Mouse (Mus musculus): ENCODE data around the gene Lpp. TPM values are rescaled to one million over a fixed set of nuclear protein-coding genes. Genes with fewer than 3 reads are reported as not detected.
A peak's percentile ranks its signal among the peaks of the same experiment; 100 is the strongest.

Lpp gene
- polyA plus RNA-seq, 1 experiment from 2014 or later: 42.7 TPM

DNA sequence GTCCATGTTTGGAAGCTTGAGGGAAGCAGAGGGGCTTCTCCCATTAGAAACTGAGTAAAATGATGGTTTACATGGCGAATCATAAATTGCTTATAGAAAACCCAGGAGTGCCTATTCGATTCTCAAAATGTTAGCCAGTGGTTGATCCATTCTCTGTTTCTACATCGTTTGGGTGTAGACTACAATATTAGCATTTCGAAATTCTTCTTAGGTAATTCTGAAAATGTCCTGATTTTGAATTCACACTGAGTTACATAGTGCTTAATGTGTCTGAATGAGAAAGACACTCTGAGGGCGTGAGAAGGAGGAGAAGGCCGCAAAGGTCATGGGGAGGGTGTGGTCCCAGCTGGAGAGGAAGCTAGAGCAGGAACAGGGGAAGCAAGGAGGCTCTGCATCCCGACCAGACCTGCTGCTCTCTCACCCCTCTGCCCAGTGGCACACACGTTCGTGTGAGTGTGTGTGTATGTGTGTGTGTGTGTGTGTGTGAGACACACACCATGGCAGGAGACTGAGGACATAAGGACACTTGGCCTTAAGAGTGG lies 124.3 kb downstream of the Lpp start:
- no peak for ATAC-seq (ENCODE audit: low read depth)
- Histone ChIP-seq H3K36me3 (ENCODE audit: control insufficient read depth, insufficient read depth, low read length) (no peaks in the 10 kb centered on the region), H3K4me1 (ENCODE audit: control insufficient read depth, insufficient read depth, low read length) (peaks cover 18% of the 10 kb centered on the region), H3K27me3 (replicated peaks; ENCODE audit: control insufficient read depth, insufficient read depth, low read length) (no peaks in the 10 kb centered on the region), H3K27ac (replicated peaks; ENCODE audit: low read depth, low read length) (no peak overlapping the region), H3K9me3 (ENCODE audit: control insufficient read depth, low read length) (no peaks in the 10 kb centered on the region), H3K4me2 (ENCODE audit: low read depth, low read length) (no peak overlapping the region), H3K9ac (ENCODE audit: low read depth, low read length) (no peak overlapping the region), H3K4me3 (ENCODE audit: low read depth, low read length) (no peak overlapping the region)
- DNase-seq (ENCODE audit: low spot score): no peak
- 63% methylated on average over 9 of the region's 9 CpGs for WGBS

DNA sequence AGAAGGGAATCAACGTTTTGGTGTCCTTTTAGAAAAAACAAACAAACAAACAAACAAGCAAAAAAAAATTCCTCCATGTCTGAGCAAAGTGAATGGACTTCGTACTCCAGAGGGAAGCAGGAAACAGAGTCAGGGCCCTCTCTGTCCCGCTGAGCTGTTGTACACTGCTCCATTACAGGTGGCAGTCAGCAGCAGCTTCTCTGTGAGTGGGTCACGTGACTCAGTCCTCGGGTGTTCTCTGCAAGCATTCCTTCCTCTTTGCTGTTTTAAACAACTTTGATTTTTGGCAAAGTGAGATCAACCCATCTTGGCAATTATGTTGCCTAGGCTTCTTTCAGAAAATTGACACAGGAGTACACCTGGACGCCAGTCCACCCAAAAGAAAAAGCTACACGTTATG lies 125.5 kb downstream of the Lpp start:
- 70% methylated on average over 7 of the region's 7 CpGs for WGBS
- ATAC-seq (ENCODE audit: low read depth): no peak

DNA sequence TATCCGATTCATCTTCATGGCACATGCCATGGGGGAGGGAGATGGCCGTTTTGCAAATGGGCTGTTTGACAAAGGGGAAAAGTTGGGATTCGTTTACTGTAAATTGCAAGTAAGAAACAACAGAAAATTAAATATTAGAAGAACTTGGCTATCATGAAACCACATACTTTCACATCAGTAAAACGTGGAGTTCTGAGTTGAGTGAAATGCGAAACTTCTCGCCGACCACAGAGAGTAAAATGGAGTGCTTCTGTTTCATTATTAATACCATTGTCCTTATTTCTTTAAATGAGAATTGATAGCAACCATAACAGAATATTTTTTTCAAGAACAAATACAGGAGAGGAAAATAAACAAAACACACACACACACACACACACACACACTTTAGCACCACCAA lies 133.9 kb downstream of the Lpp start:
- Histone ChIP-seq H3K4me1 (ENCODE audit: control insufficient read depth, insufficient read depth, low read length) (no peaks in the 10 kb centered on the region), H3K4me2 (ENCODE audit: low read depth, low read length) (no peak overlapping the region), H3K27ac (replicated peaks; ENCODE audit: low read depth, low read length) (no peak overlapping the region), H3K9me3 (ENCODE audit: control insufficient read depth, low read length) (no peaks in the 10 kb centered on the region), H3K9ac (ENCODE audit: low read depth, low read length) (no peak overlapping the region), H3K36me3 (ENCODE audit: control insufficient read depth, insufficient read depth, low read length) (no peaks in the 10 kb centered on the region), H3K4me3 (ENCODE audit: low read depth, low read length) (no peak overlapping the region), H3K27me3 (replicated peaks; ENCODE audit: control insufficient read depth, insufficient read depth, low read length) (no peaks in the 10 kb centered on the region)
- ATAC-seq (ENCODE audit: low read depth): no peak
- 87% methylated on average over 7 of the region's 7 CpGs for WGBS
- no peak for DNase-seq (ENCODE audit: low spot score)

More for the DNA sequence above, 125.5 kb downstream of the Lpp start:
- H3K9ac ChIP-seq (ENCODE audit: low read depth, low read length): no peak overlapping the region
- H3K4me2 ChIP-seq (ENCODE audit: low read depth, low read length): no peak overlapping the region
- peaks cover 18% of the 10 kb centered on the region for H3K4me1 ChIP-seq (ENCODE audit: control insufficient read depth, insufficient read depth, low read length)
- no peak for DNase-seq (ENCODE audit: low spot score)
- no peak overlapping the region for H3K4me3 ChIP-seq (ENCODE audit: low read depth, low read length)
- no peaks in the 10 kb centered on the region for H3K9me3 ChIP-seq (ENCODE audit: control insufficient read depth, low read length)
- no peaks in the 10 kb centered on the region for H3K27me3 ChIP-seq (replicated peaks; ENCODE audit: control insufficient read depth, insufficient read depth, low read length)
- no peak overlapping the region for H3K27ac ChIP-seq (replicated peaks; ENCODE audit: low read depth, low read length)
- H3K36me3 ChIP-seq (ENCODE audit: control insufficient read depth, insufficient read depth, low read length): no peaks in the 10 kb centered on the region

DNA sequence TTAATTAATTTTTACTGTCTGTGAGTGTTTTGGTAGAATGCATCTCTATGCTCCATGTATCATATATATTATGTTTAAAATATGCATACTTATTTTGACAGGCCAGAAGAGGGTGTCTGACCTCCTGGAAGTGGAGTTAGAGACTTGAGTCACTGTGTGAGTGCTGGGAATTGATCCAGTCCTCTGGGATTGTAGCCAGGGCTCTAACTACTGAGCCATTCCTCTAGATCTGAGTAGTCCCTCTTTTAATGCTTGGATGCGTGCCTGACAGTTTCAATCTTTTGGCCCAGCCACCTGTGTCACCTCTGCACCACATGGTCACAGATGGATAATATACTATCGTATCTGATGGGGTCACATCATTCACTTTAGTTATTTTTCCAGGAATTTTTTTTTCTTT lies 138.4 kb downstream of the Lpp start:
- no peaks in the 10 kb centered on the region for H3K36me3 ChIP-seq (ENCODE audit: control insufficient read depth, insufficient read depth, low read length)

DNA sequence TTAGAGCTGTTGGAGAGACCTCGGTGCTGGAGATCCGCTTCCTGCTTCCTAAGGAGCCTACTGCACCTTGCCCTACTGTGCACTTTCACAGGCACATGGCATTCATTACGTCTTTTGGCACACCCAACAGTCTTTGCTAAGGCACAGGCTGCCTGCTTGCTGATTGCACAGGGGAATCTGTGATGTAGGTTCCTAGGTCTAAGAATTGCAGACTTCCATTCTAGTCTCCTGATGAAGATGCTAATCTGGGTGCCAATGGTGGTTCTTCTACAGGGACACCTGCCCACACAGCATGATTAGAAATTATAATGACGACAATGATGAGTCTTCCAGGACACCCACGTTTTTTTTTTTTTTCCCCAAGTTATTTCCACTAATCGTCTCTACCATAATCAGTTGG lies 141.9 kb downstream of the Lpp start:
- no peaks in the 10 kb centered on the region for H3K27me3 ChIP-seq (replicated peaks; ENCODE audit: control insufficient read depth, insufficient read depth, low read length)
- H3K9ac ChIP-seq (ENCODE audit: low read depth, low read length): no peak overlapping the region
- H3K4me2 ChIP-seq (ENCODE audit: low read depth, low read length): no peak overlapping the region
- no peaks in the 10 kb centered on the region for H3K36me3 ChIP-seq (ENCODE audit: control insufficient read depth, insufficient read depth, low read length)
- no peaks in the 10 kb centered on the region for H3K4me1 ChIP-seq (ENCODE audit: control insufficient read depth, insufficient read depth, low read length)
- ATAC-seq (ENCODE audit: low read depth): no peak
- DNase-seq (ENCODE audit: low spot score): no peak
- whole genome bisulfite sequencing: 75% methylated on average over 6 of the region's 6 CpGs
- no peak overlapping the region for H3K27ac ChIP-seq (replicated peaks; ENCODE audit: low read depth, low read length)
- no peaks in the 10 kb centered on the region for H3K9me3 ChIP-seq (ENCODE audit: control insufficient read depth, low read length)
- H3K4me3 ChIP-seq (ENCODE audit: low read depth, low read length): no peak overlapping the region

More for the DNA sequence above, 138.4 kb downstream of the Lpp start:
- no peaks in the 10 kb centered on the region for H3K27me3 ChIP-seq (replicated peaks; ENCODE audit: control insufficient read depth, insufficient read depth, low read length)
- H3K27ac ChIP-seq (replicated peaks; ENCODE audit: low read depth, low read length): no peak overlapping the region
- H3K4me2 ChIP-seq (ENCODE audit: low read depth, low read length): no peak overlapping the region
- ATAC-seq (ENCODE audit: low read depth): no peak
- H3K4me1 ChIP-seq (ENCODE audit: control insufficient read depth, insufficient read depth, low read length): no peaks in the 10 kb centered on the region
- no peaks in the 10 kb centered on the region for H3K9me3 ChIP-seq (ENCODE audit: control insufficient read depth, low read length)
- H3K9ac ChIP-seq (ENCODE audit: low read depth, low read length): no peak overlapping the region
- H3K4me3 ChIP-seq (ENCODE audit: low read depth, low read length): no peak overlapping the region
- 76% methylated on average over 2 of the region's 2 CpGs for WGBS
- no peak for DNase-seq (ENCODE audit: low spot score)

DNA sequence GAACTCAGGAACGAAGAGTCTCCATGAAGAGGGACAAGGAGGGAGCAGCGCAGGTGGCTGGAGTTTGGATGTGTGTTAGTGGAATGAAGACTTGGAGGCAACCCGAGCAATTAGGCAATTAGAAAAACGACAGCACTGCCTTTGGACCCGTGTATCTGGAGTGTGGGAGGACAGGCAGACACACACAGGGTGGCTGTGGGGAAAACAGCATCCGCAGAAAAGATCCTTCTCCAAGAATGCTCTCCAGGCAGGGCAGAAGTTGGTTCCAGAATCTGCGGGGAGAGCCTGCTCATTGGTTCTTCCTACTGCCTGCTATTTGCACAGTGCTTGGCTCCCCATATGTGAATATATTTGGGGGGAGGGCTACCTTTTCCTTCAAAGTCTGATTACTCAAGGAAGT lies 143.0 kb downstream of the Lpp start:
- H3K27me3 ChIP-seq (replicated peaks; ENCODE audit: control insufficient read depth, insufficient read depth, low read length): no peaks in the 10 kb centered on the region
- WGBS: 77% methylated on average over 7 of the region's 7 CpGs
- no peak overlapping the region for H3K4me2 ChIP-seq (ENCODE audit: low read depth, low read length)
- H3K36me3 ChIP-seq (ENCODE audit: control insufficient read depth, insufficient read depth, low read length): no peaks in the 10 kb centered on the region
- H3K9ac ChIP-seq (ENCODE audit: low read depth, low read length): no peak overlapping the region
- no peaks in the 10 kb centered on the region for H3K9me3 ChIP-seq (ENCODE audit: control insufficient read depth, low read length)
- no peak for DNase-seq (ENCODE audit: low spot score)
- H3K4me3 ChIP-seq (ENCODE audit: low read depth, low read length): no peak overlapping the region
- H3K4me1 ChIP-seq (ENCODE audit: control insufficient read depth, insufficient read depth, low read length): no peaks in the 10 kb centered on the region
- ATAC-seq (ENCODE audit: low read depth): no peak
- no peak overlapping the region for H3K27ac ChIP-seq (replicated peaks; ENCODE audit: low read depth, low read length)

DNA sequence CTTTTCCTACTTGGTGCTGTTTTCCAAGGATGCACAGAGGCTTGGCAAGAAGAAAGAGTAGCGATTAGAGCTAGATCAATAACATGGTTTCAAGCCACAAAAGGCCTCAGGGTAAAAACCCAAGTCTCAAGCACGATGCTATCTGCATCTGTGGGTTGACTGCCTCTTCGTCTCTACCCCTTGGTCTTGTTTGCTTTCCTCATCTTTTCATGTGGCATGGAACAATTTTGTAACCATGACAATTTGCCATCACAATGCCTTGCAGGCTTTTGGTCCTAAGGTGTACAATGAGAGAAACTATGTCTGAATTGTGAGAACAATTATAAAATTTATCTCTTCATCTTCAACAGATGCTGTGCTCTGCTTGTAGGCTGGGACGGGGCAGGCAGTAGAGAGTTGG lies 145.7 kb downstream of the Lpp start:
- no peak for ATAC-seq (ENCODE audit: low read depth)
- no peak for DNase-seq (ENCODE audit: low spot score)
- no peaks in the 10 kb centered on the region for H3K9me3 ChIP-seq (ENCODE audit: control insufficient read depth, low read length)
- H3K4me1 ChIP-seq (ENCODE audit: control insufficient read depth, insufficient read depth, low read length): no peaks in the 10 kb centered on the region
- no peak overlapping the region for H3K9ac ChIP-seq (ENCODE audit: low read depth, low read length)
- H3K27me3 ChIP-seq (replicated peaks; ENCODE audit: control insufficient read depth, insufficient read depth, low read length): no peaks in the 10 kb centered on the region
- no peaks in the 10 kb centered on the region for H3K36me3 ChIP-seq (ENCODE audit: control insufficient read depth, insufficient read depth, low read length)
- WGBS: 65% methylated on average over 4 of the region's 4 CpGs
- no peak overlapping the region for H3K4me2 ChIP-seq (ENCODE audit: low read depth, low read length)
- no peak overlapping the region for H3K4me3 ChIP-seq (ENCODE audit: low read depth, low read length)
- no peak overlapping the region for H3K27ac ChIP-seq (replicated peaks; ENCODE audit: low read depth, low read length)

DNA sequence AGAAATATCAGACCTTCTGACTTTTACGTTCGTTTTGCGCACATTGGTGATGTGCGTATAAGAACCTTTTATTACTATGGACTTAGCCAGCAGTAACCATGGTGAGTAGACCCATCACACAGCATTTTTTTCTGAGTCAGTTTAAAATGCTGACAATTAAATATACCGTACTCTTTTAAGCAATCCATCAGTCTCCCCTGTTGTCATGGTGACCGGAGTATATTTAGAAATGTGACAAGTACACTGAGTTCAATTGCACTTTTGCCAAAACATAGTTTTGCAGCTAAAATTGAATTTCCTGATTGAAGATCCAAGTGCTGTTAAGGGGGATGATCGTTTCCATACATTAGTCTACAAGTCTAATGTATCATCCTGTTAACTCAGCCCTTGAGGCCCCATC lies 149.6 kb downstream of the Lpp start:
- Histone ChIP-seq H3K4me1 (ENCODE audit: control insufficient read depth, insufficient read depth, low read length) (no peaks in the 10 kb centered on the region), H3K27me3 (replicated peaks; ENCODE audit: control insufficient read depth, insufficient read depth, low read length) (no peaks in the 10 kb centered on the region), H3K4me2 (ENCODE audit: low read depth, low read length) (no peak overlapping the region), H3K4me3 (ENCODE audit: low read depth, low read length) (no peak overlapping the region), H3K27ac (replicated peaks; ENCODE audit: low read depth, low read length) (no peak overlapping the region), H3K9ac (ENCODE audit: low read depth, low read length) (no peak overlapping the region), H3K36me3 (ENCODE audit: control insufficient read depth, insufficient read depth, low read length) (no peaks in the 10 kb centered on the region), H3K9me3 (ENCODE audit: control insufficient read depth, low read length) (no peaks in the 10 kb centered on the region)
- ATAC-seq (ENCODE audit: low read depth) (no peak), DNase-seq (ENCODE audit: low spot score) (peak; percentile 71)
- WGBS: 83% methylated on average over 7 of the region's 7 CpGs

DNA sequence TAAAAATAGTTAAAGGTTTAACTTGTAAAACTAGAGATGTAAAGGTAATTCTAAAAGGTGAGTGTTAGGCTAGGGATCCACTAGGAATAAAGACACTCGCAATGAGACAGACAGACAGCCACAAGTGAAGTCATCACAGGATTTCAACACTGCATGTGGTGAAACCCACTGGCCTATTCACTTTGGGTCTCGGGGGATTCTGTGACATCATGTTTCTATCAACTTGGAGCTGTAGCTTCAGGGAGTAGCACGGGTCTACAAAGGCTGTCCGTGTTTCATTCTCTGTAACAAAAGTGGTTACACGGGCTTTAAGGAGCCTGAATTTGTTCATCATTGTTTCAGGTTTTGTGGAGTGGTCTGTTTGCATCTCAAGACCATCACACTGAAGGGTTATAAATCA lies 152.1 kb downstream of the Lpp start:
- no peaks in the 10 kb centered on the region for H3K36me3 ChIP-seq (ENCODE audit: control insufficient read depth, insufficient read depth, low read length)

More for the DNA sequence above, 152.1 kb downstream of the Lpp start:
- no peaks in the 10 kb centered on the region for H3K27me3 ChIP-seq (replicated peaks; ENCODE audit: control insufficient read depth, insufficient read depth, low read length)
- no peaks in the 10 kb centered on the region for H3K4me1 ChIP-seq (ENCODE audit: control insufficient read depth, insufficient read depth, low read length)
- no peaks in the 10 kb centered on the region for H3K9me3 ChIP-seq (ENCODE audit: control insufficient read depth, low read length)
- DNase-seq (ENCODE audit: low spot score) (no peak), ATAC-seq (ENCODE audit: low read depth) (no peak)
- H3K27ac ChIP-seq (replicated peaks; ENCODE audit: low read depth, low read length): no peak overlapping the region
- no peak overlapping the region for H3K9ac ChIP-seq (ENCODE audit: low read depth, low read length)
- WGBS: 85% methylated on average over 5 of the region's 5 CpGs
- H3K4me3 ChIP-seq (ENCODE audit: low read depth, low read length): no peak overlapping the region
- no peak overlapping the region for H3K4me2 ChIP-seq (ENCODE audit: low read depth, low read length)

Measured in embryonic facial prominence, embryonic 14.5 days (tissue).